Mouse (Mus musculus): ENCODE data around the gene Cfap221. TPM values are rescaled to one million over a fixed set of nuclear protein-coding genes. Genes with fewer than 3 reads are reported as not detected.

The Cfap221 gene
- polyA plus RNA-seq, 3 experiments from 2014 or later, result not detected

GRCm38 (mm10) chr1:120006844-120007790 is 10.1 kb upstream of the Cfap221 start, which contains the start of gene Sctr:
TSS of gene Sctr (plus strand) at chr1:120006894.
- no peak for ATAC-seq

GRCm38 (mm10) chr1:119997644-119998043 is 610 bp upstream of the Cfap221 start:
- no peak for ATAC-seq

DNA sequence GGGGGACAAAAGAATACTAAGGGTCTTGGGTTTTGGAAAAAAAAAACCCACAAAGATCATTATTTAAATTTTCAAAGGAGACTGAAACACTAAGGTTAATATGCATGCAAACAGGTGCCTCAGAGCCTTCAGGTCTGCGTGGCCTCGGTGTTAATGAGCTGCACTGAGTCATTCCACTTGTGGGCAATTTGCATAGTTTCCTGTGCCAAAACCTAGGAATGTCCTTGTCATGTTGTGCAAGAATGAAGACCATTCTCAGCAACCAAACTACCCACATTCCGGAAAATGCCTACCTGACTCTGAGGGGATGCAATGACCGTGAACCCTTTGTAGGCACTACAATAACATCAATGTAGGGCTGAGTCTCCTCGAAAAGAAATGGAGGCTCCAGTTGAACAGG is 10.5 kb downstream of the Cfap221 start:
- ATAC-seq, result no peak

- ATAC-seq, result no peak
Measured at GRCm38 (mm10) chr1:119975141-119975540, 21.9 kb downstream of the Cfap221 start.

GRCm38 (mm10) chr1:119973117-119973516 is 23.9 kb downstream of the Cfap221 start:
- no peak for ATAC-seq

- no peak for ATAC-seq
Measured at GRCm38 (mm10) chr1:119965804-119966514, 31.1 kb downstream of the Cfap221 start.

DNA sequence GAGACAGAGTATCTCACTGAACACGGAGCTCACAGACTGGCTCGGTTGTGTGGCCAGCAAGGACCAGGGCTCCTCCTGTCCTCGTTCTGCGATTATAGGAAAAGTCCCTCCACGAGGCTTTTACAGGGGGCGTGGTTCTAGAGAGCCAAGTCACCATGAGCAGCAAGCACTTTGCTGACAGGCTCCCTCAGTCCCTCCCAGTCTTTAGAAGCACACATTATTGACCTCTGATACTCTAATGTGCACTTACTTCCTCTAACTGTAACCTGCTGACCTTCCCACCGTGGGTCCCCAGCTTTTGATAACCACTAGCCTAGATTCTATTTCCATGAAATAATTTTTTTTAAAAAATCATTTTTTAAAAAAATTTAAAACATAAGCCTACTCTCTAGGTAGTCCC is 37.1 kb downstream of the Cfap221 start:
- no peak for ATAC-seq

GRCm38 (mm10) chr1:119959464-119959863 is 37.6 kb downstream of the Cfap221 start:
- no peak for ATAC-seq

- no peak for ATAC-seq
Measured at GRCm38 (mm10) chr1:119957716-119958222, 39.3 kb downstream of the Cfap221 start.

- ATAC-seq, result no peak
Measured at GRCm38 (mm10) chr1:119954680-119955079, 42.4 kb downstream of the Cfap221 start.

DNA sequence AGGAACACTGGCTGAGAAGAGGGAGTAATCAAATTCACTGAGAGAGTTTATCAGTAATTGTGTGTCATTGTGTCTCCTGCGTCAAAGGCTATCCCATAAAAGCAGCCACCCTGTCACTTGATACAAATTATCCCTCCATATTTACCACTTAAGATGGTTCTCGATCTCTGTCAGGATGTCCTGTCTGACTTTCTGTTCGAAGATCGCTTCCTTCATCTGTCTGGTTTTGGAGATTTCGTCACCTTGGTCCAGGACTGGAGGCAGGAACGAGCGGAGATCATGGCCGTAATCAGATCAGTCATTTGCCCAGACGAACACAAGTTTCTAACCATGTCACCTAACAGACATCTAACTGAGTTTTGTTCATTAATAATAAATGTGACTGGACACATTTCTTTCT is 43.6 kb downstream of the Cfap221 start:
- ATAC-seq, result no peak

DNA sequence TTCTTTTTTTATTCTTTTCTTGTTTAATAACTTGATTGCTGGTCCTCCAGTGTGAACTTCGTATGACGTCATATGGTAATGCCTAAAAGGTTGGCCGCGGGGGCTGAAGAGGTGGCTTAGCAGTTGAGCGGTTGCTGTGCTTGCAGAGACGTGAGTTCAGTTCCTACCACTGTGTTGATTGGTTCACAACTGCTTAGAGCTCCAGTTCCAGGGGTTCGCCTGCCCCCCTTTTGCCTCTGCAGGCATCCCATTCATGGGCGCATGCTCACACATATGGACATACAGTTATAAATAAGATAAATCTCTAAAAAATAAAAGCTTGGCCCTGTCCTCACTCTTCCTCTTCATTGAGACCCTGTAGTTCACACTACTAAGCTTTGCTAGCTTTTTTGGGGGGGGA is 46.9 kb downstream of the Cfap221 start:
- no peak for ATAC-seq

DNA sequence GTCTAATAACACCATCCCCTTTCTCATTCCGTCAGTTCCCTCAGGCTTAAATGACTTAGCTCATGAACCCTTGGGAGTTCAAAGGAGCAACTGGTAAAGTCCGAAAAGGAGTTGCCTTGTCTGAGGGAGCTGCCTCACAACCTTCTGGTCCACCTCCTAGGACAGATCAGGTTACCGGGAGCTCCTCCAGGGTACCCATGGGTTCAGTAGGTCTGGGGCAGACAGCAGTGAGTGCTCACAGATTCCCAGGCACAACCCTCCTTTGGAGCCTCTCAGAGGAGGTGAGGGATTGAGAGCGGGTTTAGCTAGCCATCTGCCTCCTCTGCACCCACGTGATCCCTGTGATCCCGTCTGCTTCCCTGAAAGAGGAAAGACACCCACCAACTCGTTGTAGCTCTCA is 60.2 kb downstream of the Cfap221 start:
- ATAC-seq, result no peak

GRCm38 (mm10) chr1:119931421-119932150 is 65.4 kb downstream of the Cfap221 start:
- ATAC-seq, result no peak

DNA sequence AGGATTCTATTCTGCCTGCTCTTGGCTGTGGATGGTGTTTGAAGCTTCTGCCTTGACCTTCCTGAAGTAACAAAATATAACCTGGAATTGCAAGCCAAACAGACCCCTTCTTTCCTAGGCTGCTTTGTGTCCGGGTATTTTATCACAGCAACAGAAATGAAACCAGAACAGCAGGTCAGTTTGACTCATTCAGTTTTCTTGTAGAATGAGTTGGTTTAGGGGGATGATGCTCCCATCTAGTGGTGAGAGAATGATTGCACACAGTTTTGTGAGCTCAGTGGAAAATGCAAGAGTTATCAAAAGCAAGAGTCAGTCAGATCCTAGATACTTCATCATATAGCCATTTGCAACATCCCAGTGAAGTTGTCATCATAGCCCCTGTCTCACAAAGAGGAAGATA is 67.3 kb downstream of the Cfap221 start:
- ATAC-seq, result peak; percentile 43

DNA sequence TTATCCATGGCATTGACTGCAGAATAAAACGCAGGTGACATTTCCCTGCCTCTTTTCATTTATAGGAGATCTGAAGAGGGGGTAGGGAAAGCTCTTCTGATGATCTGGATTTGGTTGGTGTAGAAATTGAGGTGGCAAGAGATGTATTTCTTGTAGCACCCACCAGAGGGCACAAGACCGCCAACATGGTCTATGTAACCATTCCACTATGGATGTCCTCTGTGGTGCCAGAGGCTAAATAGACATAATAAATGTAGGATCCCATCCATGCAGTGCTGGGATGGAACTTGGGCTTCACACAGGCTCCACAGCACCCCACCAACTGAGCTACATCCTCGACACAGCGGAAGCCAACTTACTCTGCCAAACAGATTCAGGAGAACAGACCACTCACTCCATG is 77.7 kb downstream of the Cfap221 start:
- no peak for ATAC-seq

DNA sequence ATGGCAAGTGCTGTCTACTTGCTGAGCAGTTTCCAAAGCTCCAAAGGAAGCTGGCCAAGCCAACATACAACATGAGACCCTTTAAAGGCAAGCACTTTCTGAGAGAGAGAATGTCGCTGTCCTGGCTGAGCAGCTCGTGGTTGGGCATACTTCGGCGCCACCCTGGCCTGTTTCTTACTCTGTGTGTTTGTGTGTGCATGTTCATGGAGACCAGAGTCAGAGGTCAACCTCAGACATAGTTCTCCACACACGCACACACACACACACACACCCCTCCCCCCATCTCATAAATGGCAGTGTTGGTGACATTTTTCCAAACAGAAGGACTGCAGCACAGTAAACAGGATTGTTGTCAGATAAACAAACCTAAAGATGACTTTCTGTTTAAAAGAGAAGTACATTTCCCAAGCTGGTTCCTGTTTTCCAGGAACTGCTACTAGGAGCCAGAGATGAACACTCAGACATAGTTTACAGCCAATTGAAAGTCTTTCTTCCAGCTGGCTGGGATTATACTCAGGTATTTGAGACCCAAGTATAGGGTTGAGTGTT is 80.1 kb downstream of the Cfap221 start:
- no peak for ATAC-seq

DNA sequence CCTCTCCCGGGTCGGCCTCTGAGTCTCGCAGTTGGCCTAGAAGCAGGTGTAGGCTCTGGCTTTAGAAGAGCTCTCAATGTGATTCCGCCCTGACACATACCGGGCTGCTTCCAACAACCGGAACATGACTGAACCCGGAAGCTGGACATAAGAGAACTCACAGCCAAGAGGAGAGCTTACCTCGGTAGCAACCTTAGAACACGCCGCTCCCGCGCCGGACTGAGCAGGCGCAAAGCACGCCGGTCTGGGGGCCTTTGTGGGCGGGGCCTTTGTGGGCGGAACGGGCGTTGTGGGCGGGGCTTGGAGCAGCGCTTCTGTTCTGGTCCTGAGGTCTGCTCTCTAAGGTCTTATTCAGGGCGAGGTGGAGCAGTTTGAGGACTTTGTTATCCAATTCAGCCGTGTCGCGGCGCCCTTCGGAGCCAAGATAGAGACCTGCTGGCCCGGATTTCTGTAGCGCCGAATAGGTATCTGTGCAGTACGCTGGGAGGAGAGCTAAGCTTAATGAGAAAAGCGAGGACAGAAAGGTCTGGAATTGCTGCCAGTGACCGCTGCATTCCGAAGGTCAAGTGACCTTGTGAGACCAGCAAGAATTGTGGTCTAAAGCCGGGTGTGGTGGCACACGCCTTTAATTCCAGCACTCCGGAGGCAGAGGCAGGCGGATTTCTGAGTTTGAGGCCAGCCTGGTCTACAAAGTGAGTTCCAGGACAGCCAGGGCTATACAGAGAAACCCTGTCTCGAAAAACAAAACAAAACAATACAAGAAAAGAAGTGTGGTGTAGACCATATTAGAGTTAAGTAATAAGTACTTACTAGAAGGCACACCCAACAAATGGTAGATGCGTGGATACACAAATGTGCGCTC is 83.8 kb downstream of the Cfap221 start, which contains the start of gene Tmem177:
Gene Tmem177 (minus strand): TSS at position 256 of the 862 bp plus-strand sequence.
- peak; percentile 95 for ATAC-seq

DNA sequence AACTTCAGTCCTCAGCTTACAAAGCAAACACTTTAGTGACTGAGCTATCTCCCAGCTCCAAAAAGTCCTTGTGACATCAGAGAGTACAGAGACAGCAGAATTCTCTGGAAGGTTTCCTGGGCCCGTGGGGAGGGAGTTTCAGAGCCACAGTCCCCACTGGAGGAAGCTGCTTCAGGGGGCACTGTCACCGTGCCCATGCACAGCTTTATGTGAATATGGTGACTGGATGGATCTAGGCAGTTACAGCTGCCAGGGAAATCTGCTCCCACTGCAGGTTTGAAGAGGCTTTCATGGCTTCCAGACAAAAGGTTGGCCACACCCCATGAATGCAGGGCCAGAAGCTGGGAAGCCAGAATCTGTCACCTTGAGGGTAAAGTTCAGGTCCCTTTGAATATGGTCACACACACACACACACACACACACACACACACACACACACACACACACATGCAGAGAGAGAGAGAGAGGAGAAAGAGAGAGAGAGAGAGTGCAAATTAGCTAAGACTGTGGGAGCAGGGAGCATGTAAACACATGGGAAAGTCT is 89.8 kb downstream of the Cfap221 start:
- ATAC-seq, result no peak

DNA sequence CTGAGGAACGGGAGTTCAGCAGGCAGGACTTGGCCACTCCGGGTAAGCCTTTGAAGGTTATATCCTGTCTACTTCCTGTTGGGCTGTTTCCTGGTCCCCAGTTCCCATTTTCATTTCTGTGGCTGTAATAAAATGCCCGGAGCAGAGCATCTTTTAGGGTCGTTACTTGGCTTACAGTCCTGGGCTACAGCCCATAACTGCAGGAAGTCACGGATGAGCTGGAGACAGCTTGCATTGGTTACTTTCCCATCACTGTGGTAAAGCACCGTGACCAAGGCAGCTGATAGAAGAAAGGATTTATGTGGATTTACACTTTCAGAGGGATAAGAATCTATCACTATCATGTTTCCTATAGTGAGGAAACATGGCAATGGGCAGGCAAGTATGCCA is 93.8 kb downstream of the Cfap221 start:
- no peak for ATAC-seq

Data from inflammation-experienced regulatory T-cells, adult 6 months (primary cell).